In the genomic region with DNA sequence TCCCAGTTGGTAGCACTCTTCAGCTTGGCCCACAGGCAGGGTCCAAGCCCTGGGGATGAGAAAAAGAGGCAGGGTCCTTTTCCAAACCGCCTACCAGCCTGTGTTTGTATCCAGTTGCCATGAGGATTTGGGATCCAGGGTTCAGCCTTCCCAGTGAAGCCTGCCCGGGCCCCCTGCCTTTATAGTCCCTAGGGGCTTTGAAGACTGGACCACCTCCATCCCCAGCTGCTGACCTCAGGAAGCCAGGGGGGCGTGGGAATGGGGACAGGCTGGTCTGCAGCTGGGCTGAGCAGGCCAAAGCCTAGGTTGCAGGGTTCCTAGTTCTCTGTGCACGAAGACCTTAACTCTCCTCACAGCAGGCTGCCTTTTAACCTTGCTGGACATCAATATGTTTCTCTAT, we compare ENCODE assay signal across 12 mouse cellular contexts. TPM values are rescaled to one million over a fixed set of nuclear protein-coding genes. Genes with fewer than 3 reads are reported as not detected.
DNase-seq lines count a peak whose midpoint lies in the region; ATAC-seq and TF ChIP-seq lines count a peak whose summit lies in the region.
"Had no signal": no experiment of that assay in that cellular context is flagged by ENCODE, and none has a peak within 500 bp of the region (broad histone marks: within the 10 kb centered on the region; RNA-seq: fewer than 3 reads in every experiment).

No protein-coding gene starts in this region.

- ATAC-seq in forebrain, embryonic 13.5 days, result no peak
- no peak for ATAC-seq in forebrain, embryonic 14.5 days
- no peak for ATAC-seq in lung, embryonic 15.5 days (ENCODE audit: borderline replicate concordance, extremely low read depth, low FRiP score, low TSS enrichment)
- ATAC-seq in forebrain, embryonic 15.5 days (replicated peaks), result no peak
- ATAC-seq: activated CD4-positive, CD25-positive, alpha-beta regulatory T cell, adult 4 months; inflammation-experienced regulatory T-cells, adult 6 months had no signal

- H3K9me3 ChIP-seq in forebrain, embryonic 13.5 days (replicated peaks), result no peaks in the 10 kb centered on the region
- no peaks in the 10 kb centered on the region for H3K9me3 ChIP-seq in forebrain, embryonic 14.5 days (replicated peaks; ENCODE audit: control insufficient read depth, low read length)
- no peaks in the 10 kb centered on the region for H3K9me3 ChIP-seq in lung, embryonic 15.5 days
- H3K9me3 ChIP-seq in forebrain, embryonic 15.5 days, result no peaks in the 10 kb centered on the region
- H3K9me3 ChIP-seq: G1E had no signal

- H3K36me3 ChIP-seq in forebrain, embryonic 13.5 days (ENCODE audit: poor library complexity, severe bottlenecking), result peaks cover 23% of the 10 kb centered on the region
- H3K36me3 ChIP-seq in forebrain, embryonic 14.5 days (ENCODE audit: control insufficient read depth, insufficient read depth, low read length), result 0 out of 2 replicates have a peak, but pooled peaks cover 3% of the 10 kb centered on the region
- H3K36me3 ChIP-seq in lung, embryonic 15.5 days, result 0 out of 2 replicates have a peak, but pooled peaks cover 6% of the 10 kb centered on the region
- 0 out of 2 replicates have a peak, but pooled peaks cover 3% of the 10 kb centered on the region for H3K36me3 ChIP-seq in forebrain, embryonic 15.5 days
- H3K36me3 ChIP-seq: G1E had no signal

- H3K27me3 ChIP-seq in forebrain, embryonic 13.5 days, result peaks cover 31% of the 10 kb centered on the region
- H3K27me3 ChIP-seq in forebrain, embryonic 14.5 days (replicated peaks; ENCODE audit: control insufficient read depth, insufficient read depth, low read length), result 0 out of 2 replicates have a peak, but pooled peaks cover 4% of the 10 kb centered on the region
- H3K27me3 ChIP-seq in lung, embryonic 15.5 days, result 0 out of 2 replicates have a peak, but pooled peaks cover 6% of the 10 kb centered on the region
- peaks cover 7% of the 10 kb centered on the region; the same call in 1 of the 2 replicates for H3K27me3 ChIP-seq in forebrain, embryonic 15.5 days

- H3K4me3 ChIP-seq in forebrain, embryonic 13.5 days, result no peak overlapping the region
- no peak overlapping the region for H3K4me3 ChIP-seq in forebrain, embryonic 14.5 days (ENCODE audit: low read depth, low read length)
- no peak overlapping the region for H3K4me3 ChIP-seq in lung, embryonic 15.5 days
- H3K4me3 ChIP-seq in lung, adult 2 months (replicated peaks; ENCODE audit: extremely low read depth, low read depth, low read length), result no peak overlapping the region
- H3K4me3 ChIP-seq in forebrain, embryonic 15.5 days, result no peak overlapping the region

- WGBS in forebrain, embryonic 13.5 days, result 59% methylated on average over 4 of the region's 4 CpGs
- WGBS in forebrain, embryonic 14.5 days, result 51% methylated on average over 4 of the region's 4 CpGs
- WGBS in lung, embryonic 15.5 days, result 71% methylated on average over 4 of the region's 4 CpGs
- 76% methylated on average over 4 of the region's 4 CpGs for WGBS in lung, adult 2 months
- WGBS in forebrain, embryonic 15.5 days, result 59% methylated on average over 4 of the region's 4 CpGs

- no peak for TF ChIP-seq POLR2A in lung, adult 2 months (IDR thresholded peaks at IDR 0.05; ENCODE audit: borderline replicate concordance, extremely low read depth, low read depth, low read length)

- H3K4me2 ChIP-seq in forebrain, embryonic 13.5 days, result no peak overlapping the region
- no peak overlapping the region for H3K4me2 ChIP-seq in forebrain, embryonic 14.5 days (ENCODE audit: low read length)
- no peak overlapping the region for H3K4me2 ChIP-seq in lung, embryonic 15.5 days
- no peak overlapping the region for H3K4me2 ChIP-seq in forebrain, embryonic 15.5 days (replicated peaks)

- intact Hi-C loops in heart, postnatal 14 days (cut with DNase I), result loop anchor here (5.0 kb wide), 3 partner anchors 33 to 113 kb away; a partner anchor contains a TSS

- no peak overlapping the region for H3K27ac ChIP-seq in forebrain, embryonic 13.5 days
- no peak overlapping the region for H3K27ac ChIP-seq in forebrain, embryonic 14.5 days (ENCODE audit: low read depth, low read length)
- H3K27ac ChIP-seq in lung, embryonic 15.5 days, result peak overlapping the region; percentile 46
- H3K27ac ChIP-seq in forebrain, embryonic 15.5 days (replicated peaks), result no peak overlapping the region

- no peak for TF ChIP-seq CTCF in lung, adult 2 months (IDR thresholded peaks at IDR 0.05; ENCODE audit: insufficient read depth, low read length)

- peaks cover 49% of the 10 kb centered on the region for H3K4me1 ChIP-seq in forebrain, embryonic 13.5 days
- H3K4me1 ChIP-seq in forebrain, embryonic 14.5 days (ENCODE audit: control insufficient read depth, insufficient read depth, low read length), result peaks cover 17% of the 10 kb centered on the region
- peaks cover 42% of the 10 kb centered on the region for H3K4me1 ChIP-seq in lung, embryonic 15.5 days
- peaks cover 21% of the 10 kb centered on the region for H3K4me1 ChIP-seq in lung, adult 2 months (ENCODE audit: control insufficient read depth, insufficient read depth, low read length)
- H3K4me1 ChIP-seq in forebrain, embryonic 15.5 days, result peaks cover 38% of the 10 kb centered on the region

- DNase-seq in forebrain, embryonic 14.5 days (ENCODE audit: low spot score), result no peak
- DNase-seq in lung, adult 2 months, result no peak
- DNase-seq in heart, postnatal 14 days, result peak; percentile 75 to 79
- no peak for DNase-seq in cerebellum, postnatal 14 days
- DNase-seq in embryo, embryonic 10.5 days (ENCODE audit: low spot score), result no peak
- DNase-seq: liver had no signal

- H3K9ac ChIP-seq in forebrain, embryonic 13.5 days, result peak overlapping the region; percentile 21; the same call in 1 of the 2 replicates
- no peak overlapping the region for H3K9ac ChIP-seq in forebrain, embryonic 14.5 days (ENCODE audit: low read length)
- no peak overlapping the region for H3K9ac ChIP-seq in lung, embryonic 15.5 days
- H3K9ac ChIP-seq in forebrain, embryonic 15.5 days (replicated peaks), result 0 out of 2 replicates have a peak overlapping the region, but pooled peaks have one; percentile 14

RNA-seq across cellular contexts. Expression of a gene that starts 3.9 kb away (rescaled TPM):
- 34.6 and 40.4 TPM in 2 replicates for polyA plus RNA-seq in forebrain, embryonic 13.5 days (2015; fragmentation: Nextera tagmentation; extraction: Ambion mirVana)
- polyA plus RNA-seq in forebrain, embryonic 14.5 days (2014; fragmentation: Nextera tagmentation; extraction: Ambion mirVana), result 49.2 and 57.0 TPM in 2 replicates
- polyA plus RNA-seq in lung, embryonic 15.5 days (2015; fragmentation: Nextera tagmentation; extraction: Ambion mirVana), result 63.3 and 63.6 TPM in 2 replicates
- polyA plus RNA-seq in lung, adult 2 months (2012; rRNA removed), result 785 and 816 TPM in 2 replicates
- polyA plus RNA-seq in forebrain, embryonic 15.5 days (2015; fragmentation: Nextera tagmentation; extraction: Ambion mirVana), result 35.1 and 54.8 TPM in 2 replicates
- total RNA-seq in heart, postnatal 14 days (2021), result 10 to 100 TPM; 47.7 to 50.1 TPM
- total RNA-seq: G1E had no signal
- polyA plus RNA-seq: G1E had no signal

RNA-seq across cellular contexts. Expression of a gene that starts 21.4 kb away (rescaled TPM):
- 20.6 and 24.8 TPM in 2 replicates for polyA plus RNA-seq in forebrain, embryonic 13.5 days (2015; fragmentation: Nextera tagmentation; extraction: Ambion mirVana)
- 15.5 and 22.0 TPM in 2 replicates for polyA plus RNA-seq in forebrain, embryonic 14.5 days (2014; fragmentation: Nextera tagmentation; extraction: Ambion mirVana)
- 44.0 and 50.9 TPM in 2 replicates for polyA plus RNA-seq in lung, embryonic 15.5 days (2015; fragmentation: Nextera tagmentation; extraction: Ambion mirVana)
- 130 and 133 TPM in 2 replicates for polyA plus RNA-seq in lung, adult 2 months (2012; rRNA removed)
- 28.8 and 31.3 TPM in 2 replicates for polyA plus RNA-seq in forebrain, embryonic 15.5 days (2015; fragmentation: Nextera tagmentation; extraction: Ambion mirVana)
- 10 to 100 TPM; 14.9 to 16.3 TPM for total RNA-seq in heart, postnatal 14 days (2021)

RNA-seq across cellular contexts. Expression of a gene that starts 43.3 kb away (rescaled TPM):
- 3.9 and 6.1 TPM in 2 replicates for polyA plus RNA-seq in forebrain, embryonic 13.5 days (2015; fragmentation: Nextera tagmentation; extraction: Ambion mirVana)
- polyA plus RNA-seq in forebrain, embryonic 14.5 days (2014; fragmentation: Nextera tagmentation; extraction: Ambion mirVana), result 1.1 and 1.8 TPM in 2 replicates
- 2.6 and 2.8 TPM in 2 replicates for polyA plus RNA-seq in lung, embryonic 15.5 days (2015; fragmentation: Nextera tagmentation; extraction: Ambion mirVana)
- 2.1 and 4.8 TPM in 2 replicates for polyA plus RNA-seq in lung, adult 2 months (2012; rRNA removed)
- 1.4 and 1.7 TPM in 2 replicates for polyA plus RNA-seq in forebrain, embryonic 15.5 days (2015; fragmentation: Nextera tagmentation; extraction: Ambion mirVana)
- total RNA-seq in heart, postnatal 14 days (2021), result 1 to 10 TPM in 1 of 2 experiments, under 1 TPM in 1; 0.53 to 1.0 TPM
- total RNA-seq: G1E had no signal
- polyA plus RNA-seq: activated CD4-positive, CD25-positive, alpha-beta regulatory T cell, adult 4 months; G1E; inflammation-experienced regulatory T-cells, adult 6 months had no signal

Comparison
In these comparisons a context has a peak if more than half of its experiments do, and no peak if none do; other contexts are left out.
1. H3K9ac ChIP-seq: peak in forebrain, embryonic 13.5 days (single experiment) and forebrain, embryonic 15.5 days (single experiment); none in forebrain, embryonic 14.5 days (single experiment) and lung, embryonic 15.5 days (single experiment).
2. RNA of a gene that starts 3.9 kb away (polyA plus RNA-seq): 785 to 816 TPM in lung, adult 2 months; 63.3 to 63.6 TPM in lung, embryonic 15.5 days, 35.1 to 54.8 TPM in forebrain, embryonic 15.5 days, 49.2 to 57.0 TPM in forebrain, embryonic 14.5 days and 34.6 to 40.4 TPM in forebrain, embryonic 13.5 days; every median in the first group is over 10 times any median in the second.
3. DNase-seq: peak in heart, postnatal 14 days (2 of 2); none in forebrain, embryonic 14.5 days (single experiment), lung, adult 2 months (single experiment), cerebellum, postnatal 14 days (0 of 2) and embryo, embryonic 10.5 days (single experiment).